Mouse (Mus musculus) right cerebral cortex, postnatal 25 days (tissue): Measurements from ENCODE around the gene Fmod.
A peak's percentile ranks its signal among the peaks of the same experiment; 100 is the strongest.

Experiments used
- DNase-seq: peaks from one replicate; pipeline ENCODE4 v3.0.0; 2022

The Fmod gene

DNA sequence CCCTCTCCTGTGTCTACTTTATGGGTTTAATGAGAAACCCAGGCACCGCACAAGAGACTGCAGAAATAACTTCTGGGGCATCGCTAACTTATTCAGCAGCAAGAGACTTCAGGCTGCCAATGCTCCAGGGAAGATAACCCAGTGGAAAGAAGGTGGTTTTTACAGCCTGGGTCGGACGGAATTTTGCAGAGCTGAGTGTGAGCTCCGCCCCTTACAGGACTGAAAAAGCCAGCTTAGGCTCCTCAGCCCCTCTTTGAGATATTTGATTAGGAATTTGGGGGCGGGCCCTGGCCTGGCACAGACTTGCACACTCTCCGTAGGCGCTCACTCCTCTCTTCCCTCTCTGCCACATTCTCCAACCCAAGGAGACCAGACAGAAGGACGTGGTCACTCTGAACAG lies at the start of gene Fmod:
Fmod (plus strand) TSS at position 83 of the 400 bp plus-strand sequence.
- DNase-seq = no peak

DNA sequence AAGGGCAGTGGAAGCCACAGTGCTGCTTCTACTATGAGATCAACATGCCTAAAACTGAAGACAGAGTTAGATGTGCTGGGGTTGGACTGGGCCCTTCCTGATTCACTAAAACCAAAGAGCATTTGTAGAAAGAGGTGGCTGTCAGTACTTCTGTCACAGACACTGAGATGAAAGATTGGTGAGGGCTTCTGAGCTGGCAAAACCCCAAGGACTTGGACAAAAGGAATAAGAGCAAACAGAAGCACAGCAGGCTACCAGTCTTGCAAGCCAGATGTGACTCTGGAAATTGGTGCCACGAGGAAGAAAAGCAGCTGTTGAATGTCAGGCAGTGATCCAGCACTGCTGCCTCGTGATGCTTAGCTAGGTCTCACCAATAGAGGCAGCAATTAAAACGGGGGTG lies 48.2 kb upstream of the Fmod start:
- no peak for DNase-seq

DNA sequence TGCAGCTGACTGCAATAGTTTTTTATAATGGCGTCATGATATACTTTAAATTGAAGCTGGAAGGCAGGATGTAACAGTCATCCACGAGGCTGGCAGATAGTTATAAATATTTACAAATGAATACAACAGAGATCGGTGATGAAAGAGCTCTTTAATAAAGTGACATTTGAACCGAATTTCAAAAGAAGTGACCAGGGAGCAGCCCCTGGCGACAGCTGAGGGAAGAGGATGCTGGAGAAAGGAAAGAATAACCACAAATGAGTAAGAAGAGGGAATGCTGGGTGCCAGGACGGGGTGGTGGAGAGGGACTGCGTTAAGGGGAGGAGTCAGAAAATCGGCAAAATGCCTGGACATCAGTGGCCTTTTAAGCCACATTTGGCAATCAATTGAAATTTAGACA lies 45.8 kb upstream of the Fmod start:
- no peak for DNase-seq

DNA sequence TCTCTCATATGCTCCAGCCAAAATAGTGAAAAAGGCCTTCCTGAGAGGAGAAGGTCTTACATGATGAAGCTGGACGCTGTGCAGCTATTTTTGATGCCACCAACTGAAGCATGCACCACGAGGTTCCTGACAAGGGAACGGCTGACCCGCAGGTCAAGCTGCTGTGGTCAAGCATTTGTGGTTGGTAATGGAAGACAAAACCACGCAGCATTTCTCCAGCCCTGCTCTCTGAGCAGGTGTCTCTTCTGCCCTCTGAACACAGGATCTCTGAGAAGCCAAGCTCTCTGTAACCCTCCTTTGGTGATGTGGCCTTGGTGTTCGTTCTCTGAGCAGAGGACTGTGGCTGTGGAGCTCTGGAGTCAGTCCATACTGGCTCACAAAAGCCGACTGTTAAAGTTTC lies 31.6 kb upstream of the Fmod start:
- no peak for DNase-seq

DNA sequence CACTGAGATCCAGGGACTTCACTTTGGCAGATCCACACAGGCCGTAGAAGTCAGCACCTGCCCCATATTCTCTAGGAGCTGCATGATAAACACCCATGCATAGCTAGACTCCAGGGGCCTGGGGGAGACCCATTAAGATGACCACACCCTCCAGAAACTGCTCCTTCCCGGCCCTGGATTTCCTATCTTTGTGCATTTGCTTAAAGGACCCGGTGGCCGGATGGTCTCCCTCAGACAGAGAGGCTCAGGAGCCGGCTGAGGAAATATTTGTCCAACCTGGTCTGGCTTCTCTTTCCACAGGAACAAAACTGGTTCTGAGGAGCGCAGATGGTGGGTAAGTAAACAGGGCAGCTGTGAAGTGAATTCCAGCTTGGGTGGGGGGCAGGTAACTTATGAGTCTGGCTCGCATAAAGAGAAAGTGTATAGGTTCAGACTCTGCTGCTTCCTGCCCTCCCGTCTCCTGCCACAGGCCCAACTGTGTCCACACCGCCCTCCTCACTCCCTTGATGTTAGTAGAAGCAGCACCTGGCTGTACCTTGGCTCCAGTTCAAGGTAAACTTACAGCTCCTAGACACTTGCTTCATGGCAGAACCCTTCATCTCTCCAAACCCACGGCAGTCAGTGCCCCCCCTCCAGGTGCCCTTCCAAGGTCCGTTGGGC lies 30.8 kb upstream of the Fmod start:
- no peak for DNase-seq

DNA sequence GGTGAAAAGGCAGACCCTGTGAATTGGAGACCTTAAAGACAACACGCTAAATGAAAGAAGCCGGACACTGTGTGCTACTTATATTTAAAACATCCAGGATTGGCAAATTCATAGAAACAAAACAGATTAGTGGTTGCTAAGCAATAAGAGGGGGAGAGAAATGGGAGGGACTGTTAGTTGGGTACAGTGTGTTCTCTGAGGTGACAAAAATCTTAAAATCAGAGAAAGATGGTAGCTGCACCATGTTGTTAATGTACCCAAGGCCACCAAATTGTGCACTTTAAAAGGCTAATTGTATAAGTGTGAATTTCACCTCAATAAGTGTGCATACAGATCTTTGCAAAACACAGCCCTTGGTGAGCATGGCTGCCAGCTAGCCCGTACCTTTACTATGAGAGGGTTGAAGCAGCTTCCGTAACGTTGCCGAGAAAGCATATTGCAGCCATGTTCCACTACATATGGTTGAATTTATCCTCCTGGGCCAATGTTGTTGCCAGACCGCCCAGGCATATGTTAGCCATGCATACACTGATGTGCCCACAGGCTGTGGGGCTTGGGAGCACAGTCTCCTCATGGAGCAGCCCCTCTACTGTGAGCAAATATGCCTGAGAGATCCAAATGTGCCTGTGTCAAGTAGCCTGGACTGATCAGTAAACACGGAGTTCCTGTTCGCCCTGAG lies 12.6 kb upstream of the Fmod start:
- peak; percentile 29 for DNase-seq

DNA sequence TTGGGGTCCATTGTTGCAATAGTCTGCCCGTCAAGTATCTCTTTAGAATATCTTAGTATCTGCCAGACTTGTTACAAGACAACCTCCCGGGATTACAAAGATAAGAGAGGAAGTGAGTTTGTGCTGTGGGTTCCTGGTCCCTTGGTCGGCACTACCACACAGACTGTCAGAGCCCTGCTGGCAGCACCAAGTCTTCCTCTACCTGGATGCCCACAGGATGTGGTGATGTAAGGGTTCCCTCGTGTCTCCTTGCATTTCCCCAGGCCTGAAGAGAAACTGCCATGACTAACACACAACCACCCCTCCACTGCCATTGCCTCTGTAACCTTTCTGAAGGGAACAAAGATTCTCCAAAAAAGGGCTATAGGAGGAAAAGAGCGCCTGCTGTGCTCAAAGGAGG lies 11.1 kb upstream of the Fmod start:
- no peak for DNase-seq

DNA sequence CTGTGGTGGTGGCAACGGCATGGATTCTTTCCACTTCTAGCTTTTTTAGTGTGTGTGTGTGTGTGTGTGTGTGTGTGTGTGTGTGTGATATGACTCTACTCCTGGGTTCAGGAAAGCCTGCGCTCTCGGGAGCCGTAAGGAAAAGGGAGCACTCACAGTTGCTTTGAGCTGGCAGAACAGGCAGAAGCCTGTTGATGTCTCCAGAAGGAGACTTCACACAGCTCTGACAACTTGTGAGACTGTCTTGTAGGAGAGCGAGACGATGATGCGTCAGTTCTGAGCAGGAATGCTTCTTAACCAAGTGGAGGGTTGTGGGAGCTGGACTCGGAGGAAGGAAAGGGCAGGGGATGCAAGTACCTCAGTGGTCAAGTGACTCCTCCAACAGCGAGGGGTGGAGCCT lies 10.3 kb upstream of the Fmod start:
- DNase-seq = no peak

DNA sequence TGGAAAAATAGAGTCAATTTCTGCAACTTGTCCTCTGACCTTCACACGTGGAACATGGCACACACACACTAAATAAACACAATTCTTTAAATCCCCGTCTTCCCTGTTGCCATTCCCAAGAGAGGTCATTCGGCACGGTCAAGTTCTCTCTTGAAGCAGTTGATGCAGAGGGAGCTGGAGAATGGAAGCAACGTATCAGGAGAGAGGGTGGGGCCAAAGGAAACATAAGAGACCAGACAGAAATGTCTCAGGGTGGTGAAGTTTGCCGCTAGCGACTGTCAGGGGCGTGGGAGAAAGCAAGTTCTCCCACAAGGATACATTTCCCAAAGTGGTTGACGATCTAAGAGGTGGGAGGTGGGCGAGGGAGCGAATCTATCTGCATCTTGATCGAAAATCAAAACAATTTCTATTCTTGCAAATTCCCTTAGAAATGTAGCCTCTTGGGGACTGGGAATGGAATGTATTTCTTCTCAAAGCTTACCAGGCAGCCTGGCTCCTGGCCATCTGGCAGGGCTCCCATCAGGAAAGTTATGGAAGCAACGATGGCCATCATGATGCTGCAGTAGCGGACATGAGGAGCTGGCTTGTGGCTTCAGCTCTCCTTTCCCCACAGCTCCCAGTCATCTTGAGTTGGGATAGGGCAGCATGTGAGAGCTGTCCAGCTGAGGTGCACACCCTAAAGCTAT lies 8.8 kb upstream of the Fmod start:
- peak; percentile 16 for DNase-seq

DNA sequence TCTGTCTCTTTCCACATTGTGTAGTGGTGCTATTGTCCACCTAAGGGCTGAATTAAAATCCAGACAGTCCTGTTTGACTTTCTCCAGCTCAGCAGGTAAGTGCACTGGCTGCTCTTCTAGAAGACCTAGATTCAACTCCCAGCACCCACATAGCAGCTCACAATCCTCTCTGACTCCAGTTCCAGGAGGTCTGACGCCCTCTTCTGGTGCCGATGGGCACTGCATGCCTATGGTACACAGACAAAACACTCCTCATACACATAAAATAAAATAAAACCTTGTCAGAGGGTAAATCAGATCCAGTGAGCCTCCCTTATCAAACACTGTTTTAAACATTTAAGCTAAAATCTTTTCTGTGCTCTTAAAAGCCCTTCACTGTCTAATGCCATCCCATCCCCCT lies 562 bp upstream of the Fmod start:
- DNase-seq = no peak

DNA sequence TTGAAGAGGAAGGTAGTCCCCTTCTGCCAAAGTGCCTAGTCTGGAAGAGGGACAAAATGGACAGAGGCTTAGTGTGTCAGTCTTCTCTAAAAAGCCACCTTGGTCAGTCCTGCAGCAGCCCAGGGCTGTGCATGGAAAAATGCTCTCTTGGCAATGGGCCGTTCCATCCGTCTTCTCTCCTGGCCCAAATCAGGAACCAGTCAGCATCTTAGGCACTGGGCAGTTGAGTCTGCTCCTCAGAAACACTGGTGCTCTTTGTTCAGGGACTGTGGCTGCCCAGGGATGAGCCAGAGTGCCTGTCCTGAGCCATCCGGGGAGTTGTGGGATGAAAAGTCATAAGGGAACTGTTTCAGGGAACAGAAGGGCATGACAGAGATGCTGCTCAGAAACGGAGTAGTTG lies 1.3 kb downstream of the Fmod start:
- DNase-seq = no peak

DNA sequence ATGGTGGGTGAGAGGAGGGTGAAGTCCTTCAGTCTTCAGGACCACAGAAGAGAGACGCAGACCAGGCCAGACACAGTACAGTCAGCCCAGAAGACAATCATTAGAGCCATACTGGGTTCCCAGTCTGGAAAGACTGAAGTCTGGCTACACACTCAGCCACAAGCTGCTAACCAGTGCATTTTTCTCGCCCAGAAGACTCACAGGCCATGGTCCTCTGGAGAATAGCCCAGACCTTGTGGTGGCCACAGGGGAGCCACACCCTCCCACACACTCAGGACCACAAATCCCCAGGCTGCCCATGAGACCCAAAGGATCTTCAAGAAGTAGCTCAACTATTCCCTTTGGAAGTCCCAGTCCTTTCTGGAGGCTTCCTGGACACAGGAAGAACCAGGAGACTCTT lies 2.3 kb downstream of the Fmod start:
- no peak for DNase-seq

DNA sequence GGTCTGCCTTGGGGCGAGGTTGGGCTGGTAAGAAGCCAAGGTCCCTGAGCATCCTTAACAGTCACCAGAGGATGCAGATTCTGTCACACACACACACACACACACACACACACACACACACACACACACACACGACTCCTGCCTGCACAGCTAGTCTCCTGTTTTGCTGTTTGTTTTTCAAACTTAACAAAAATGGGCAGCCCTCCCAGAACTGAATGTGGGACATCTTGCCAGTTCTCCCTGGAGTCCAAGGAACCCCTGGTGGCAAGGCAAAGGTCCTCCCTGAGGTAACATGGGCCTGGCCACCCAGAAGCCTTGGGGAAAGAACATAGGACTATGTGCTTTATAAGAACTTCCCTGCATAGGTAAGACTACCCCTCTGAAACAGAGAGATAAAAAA lies 4.8 kb downstream of the Fmod start:
- DNase-seq = no peak

DNA sequence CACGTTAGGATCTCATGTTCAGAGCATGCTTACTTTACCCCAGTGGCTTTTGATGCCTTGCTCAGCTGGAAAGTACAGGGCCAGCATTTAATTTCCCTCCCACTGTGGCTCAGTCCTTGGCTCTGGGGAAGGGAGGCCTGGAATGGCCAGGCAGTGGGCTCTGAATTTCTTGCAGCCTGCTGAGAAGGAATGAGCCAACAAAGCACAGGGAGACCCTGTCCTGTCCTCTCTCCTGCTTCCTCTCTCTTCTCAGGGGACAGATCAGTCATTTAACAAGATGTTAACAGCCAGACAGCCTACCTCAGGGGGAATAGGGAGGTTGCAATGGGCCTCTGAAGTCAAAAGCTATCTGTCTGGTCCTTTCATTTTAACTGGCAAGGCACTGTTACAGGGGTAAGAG lies 5.3 kb downstream of the Fmod start:
- no peak for DNase-seq

DNA sequence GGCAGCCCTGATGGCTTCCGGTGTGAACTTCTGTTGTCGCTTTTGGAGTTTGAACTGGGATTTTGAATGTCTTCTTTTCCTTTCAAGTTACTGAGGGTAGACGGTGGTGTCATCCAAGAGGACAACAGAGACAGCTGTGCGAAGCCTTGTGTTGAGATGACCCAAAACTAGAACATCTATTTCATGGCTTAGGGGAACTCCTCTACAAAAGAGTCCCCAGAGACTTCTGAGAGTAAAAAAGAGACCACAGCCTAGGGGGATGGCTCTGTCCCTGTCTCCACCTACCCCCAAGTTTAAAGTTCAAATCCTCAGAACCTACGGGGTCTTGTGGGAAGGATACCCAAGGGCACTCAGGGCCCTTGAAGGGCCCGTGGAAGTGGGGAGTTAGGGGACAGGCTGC lies 7.8 kb downstream of the Fmod start:
- DNase-seq = no peak

DNA sequence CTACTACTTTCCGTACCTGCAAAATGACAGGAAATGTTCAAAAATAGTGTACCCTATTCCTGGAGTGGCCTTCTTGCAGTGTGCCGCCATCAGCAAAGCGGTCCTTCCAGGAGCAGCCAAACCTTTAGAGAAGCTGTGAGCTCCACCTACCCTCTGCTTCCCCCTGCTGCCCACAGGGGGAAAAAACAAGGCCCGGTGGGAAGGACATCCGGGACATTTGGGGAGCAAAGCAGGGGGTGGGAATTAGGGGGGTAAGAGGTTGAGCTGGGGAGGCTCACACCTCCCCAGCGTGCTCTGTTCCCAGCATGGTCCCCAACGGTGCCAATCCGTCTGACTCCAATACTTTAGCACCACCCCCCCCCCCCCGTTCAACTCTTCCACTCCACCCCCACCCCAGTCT lies 8.9 kb downstream of the Fmod start:
- DNase-seq = peak; percentile 81

DNA sequence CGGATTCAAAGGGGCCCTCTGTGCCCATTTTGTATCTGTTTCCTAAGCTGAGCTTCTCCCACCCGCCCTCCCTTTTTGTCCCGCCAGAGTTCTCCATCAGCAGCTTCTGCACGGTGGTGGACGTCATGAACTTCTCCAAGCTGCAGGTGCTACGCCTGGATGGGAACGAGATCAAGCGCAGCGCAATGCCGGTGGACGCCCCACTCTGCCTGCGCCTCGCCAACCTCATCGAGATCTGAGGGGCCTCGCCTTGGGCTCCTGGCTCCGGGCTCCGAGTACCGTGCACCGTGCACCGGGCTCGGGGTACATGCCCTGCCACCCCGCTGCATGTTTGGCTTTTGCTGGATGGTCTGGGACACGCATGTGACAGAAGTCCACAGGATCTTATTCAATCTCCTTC lies 9.3 kb downstream of the Fmod start:
- DNase-seq = no peak

DNA sequence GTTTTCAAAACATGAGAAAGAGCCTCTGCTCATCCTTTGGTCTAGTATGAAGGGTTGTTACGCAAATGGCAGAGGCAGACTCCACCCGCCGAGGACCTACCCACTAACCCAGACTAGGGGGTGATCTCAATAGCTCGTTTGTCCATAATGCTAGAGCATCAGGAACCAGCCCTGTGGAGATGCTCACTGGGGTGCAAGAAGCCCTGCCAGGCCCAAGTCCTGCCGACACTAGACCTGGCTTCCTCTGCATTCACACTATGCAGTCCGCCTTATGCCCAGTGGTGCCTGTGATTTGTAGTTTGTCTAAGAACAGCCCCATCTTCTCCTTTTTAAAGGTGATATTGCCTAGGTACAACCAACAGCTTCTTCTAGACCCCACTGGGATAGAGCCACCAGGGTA lies 10.4 kb downstream of the Fmod start:
- no peak for DNase-seq

DNA sequence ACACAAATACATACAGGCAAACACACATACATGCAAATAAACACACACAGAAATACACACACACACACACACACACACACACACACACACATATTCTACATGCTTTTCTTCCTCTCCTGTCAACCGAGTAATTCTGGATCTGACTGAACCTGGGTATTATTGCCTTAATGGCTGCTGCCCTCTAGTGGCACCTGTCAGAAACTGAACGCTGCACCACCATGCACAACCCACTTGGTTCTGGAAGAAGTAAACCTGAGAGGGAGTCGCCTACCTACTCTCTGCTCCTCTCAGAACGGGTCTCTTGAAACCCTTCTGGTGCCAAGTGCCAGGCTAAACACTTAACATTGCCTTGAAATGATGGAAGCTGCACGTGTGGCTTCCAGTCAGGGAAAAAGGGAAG lies 11.7 kb downstream of the Fmod start:
- peak; percentile 77 for DNase-seq

DNA sequence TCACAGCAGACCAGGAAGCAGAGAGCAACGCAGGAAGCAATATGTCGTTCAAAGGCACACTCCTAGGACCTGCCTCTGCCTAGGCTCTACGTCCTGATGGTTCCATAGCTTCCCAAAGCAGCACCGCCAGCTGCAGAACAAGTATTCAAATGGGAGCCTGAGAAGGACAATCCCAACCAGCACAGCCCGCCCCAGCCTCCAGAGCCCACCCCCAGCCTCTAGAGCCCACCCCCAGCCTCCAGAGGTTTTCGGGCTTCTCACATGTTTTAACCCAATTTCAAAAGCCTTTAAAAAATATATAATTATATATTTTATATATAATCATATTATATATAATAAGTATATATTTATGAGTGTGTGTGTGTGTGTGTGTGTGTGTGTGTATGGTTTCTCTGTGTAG lies 12.5 kb downstream of the Fmod start:
- DNase-seq = no peak

DNA sequence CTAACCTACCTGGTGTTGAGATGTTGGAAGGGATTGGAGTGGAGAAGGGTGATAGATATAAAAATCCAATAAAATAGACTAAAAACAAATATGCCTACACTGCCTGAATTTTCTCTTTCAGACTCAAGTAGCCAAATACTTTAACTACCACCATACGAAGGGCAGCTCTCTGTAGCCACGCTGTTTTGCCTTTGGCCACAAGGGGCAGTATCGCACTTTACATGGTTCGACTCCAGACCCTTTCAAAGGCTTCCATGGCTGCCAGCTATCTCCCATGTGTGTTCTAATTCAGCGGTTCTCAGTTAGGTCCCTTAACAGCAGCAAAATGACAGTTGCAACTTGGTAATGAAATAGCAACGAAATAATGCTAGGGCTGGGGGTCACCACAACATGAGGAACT lies 16.2 kb downstream of the Fmod start:
- DNase-seq = peak; percentile 79

DNA sequence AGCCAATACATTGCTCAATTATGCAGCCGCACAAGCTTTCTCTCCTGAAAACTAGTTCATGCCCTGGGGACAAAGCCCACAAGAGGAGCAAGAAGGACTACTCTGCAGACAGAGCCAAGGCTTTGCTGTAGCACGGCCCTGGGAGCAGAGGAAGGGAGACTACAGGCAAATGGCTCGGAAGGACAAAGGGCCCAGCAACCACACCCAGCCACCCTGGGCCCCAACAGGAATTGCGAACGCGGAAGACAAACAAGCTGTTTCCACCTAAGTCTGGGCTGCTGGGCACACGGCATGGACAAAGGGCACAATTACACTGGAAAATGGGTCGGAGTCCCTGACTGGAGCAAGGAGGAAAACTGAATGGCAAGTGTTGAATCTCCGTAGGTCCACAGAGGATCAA lies 18.0 kb downstream of the Fmod start:
- no peak for DNase-seq

DNA sequence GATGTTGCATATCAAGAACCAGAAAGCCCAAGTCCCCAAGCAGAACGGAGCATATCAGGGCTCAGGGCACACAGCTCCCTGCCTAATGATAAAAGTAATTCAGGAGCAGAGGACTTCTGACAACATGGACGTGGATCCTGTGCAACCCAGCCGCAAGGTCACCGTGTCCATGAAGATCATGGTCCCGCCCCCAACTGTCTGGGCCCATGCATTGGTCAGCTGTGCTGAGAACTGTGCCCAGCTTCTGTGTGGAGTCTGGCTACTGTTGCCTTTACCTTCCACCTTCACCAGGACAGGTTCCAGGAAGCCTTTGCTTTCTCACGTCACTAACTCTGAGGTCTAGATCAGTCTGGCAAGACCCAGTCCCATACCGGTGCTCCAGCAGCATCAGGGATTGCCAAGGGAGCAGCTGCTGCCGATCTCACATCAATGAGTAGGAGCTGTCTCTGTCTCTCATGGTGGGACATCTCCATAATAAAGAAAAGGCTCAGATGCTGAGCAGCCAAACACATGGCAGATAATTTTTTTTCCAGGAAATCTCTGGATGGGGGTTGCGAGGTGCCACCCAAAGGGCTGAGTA lies 18.7 kb downstream of the Fmod start:
- no peak for DNase-seq

DNA sequence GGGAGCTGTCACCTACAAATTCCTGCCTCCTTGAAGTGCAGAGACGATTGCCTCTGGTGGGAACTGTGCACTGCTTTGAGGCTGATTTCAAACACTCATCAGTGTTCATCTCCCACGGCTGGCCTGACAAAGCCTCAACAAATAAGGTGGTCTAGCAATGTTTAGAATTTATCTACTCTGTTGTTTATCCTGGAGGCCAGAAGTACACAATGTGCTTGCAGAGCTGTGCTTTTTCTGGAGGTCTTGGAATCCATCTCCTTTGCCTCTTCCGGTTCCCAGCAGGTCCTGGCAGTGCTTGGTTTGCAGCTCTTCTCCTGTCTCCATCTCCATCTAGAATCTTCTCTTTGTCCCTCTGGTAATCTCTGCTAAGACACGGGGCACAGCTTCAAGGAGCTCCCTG lies 19.2 kb downstream of the Fmod start:
- no peak for DNase-seq
